Mouse (Mus musculus): ENCODE results near the gene Gm960.

The Gm960 gene

GRCm38 (mm10) chr19:4624406-4625178 is 73.9 kb downstream of the Gm960 start:
- in situ Hi-C loops (cut with MboI, MseI), result no loop called here

- in situ Hi-C loops (cut with MboI, MseI), result no loop called here
These were observed 74.5 kb downstream of the Gm960 start for GRCm38 (mm10) chr19:4624006-4624405.

- in situ Hi-C loops (cut with MboI, MseI), result no loop called here
These were observed 75.0 kb downstream of the Gm960 start for GRCm38 (mm10) chr19:4623419-4623818.

- in situ Hi-C loops (cut with MboI, MseI), result no loop called here
These were observed 75.7 kb downstream of the Gm960 start for GRCm38 (mm10) chr19:4622780-4623179.

GRCm38 (mm10) chr19:4620721-4621120 is 77.7 kb downstream of the Gm960 start:
- in situ Hi-C loops (cut with MboI, MseI), result no loop called here

GRCm38 (mm10) chr19:4619461-4619860 is 79.0 kb downstream of the Gm960 start:
- in situ Hi-C loops (cut with MboI, MseI), result no loop called here

- in situ Hi-C loops (cut with MboI, MseI), result no loop called here
These were observed 80.3 kb downstream of the Gm960 start for GRCm38 (mm10) chr19:4618183-4618582.

- in situ Hi-C loops (cut with MboI, MseI), result no loop called here
These were observed 81.9 kb downstream of the Gm960 start for GRCm38 (mm10) chr19:4616546-4616945.

GRCm38 (mm10) chr19:4615151-4616093 is 83.0 kb downstream of the Gm960 start, which contains the start of gene Lrfn4:
Gene Lrfn4, minus strand, starts transcription at chr19:4615667.
- in situ Hi-C loops (cut with MboI, MseI), result no loop called here

- in situ Hi-C loops (cut with MboI, MseI), result no loop called here
These were observed 83.9 kb downstream of the Gm960 start for GRCm38 (mm10) chr19:4614305-4615150.

GRCm38 (mm10) chr19:4613464-4614304 is 84.8 kb downstream of the Gm960 start:
- in situ Hi-C loops (cut with MboI, MseI), result no loop called here

GRCm38 (mm10) chr19:4612181-4612961 is 86.1 kb downstream of the Gm960 start:
- in situ Hi-C loops (cut with MboI, MseI), result no loop called here

- in situ Hi-C loops (cut with MboI, MseI), result no loop called here
These were observed 88.4 kb downstream of the Gm960 start for GRCm38 (mm10) chr19:4610109-4610508.

- in situ Hi-C loops (cut with MboI, MseI), result no loop called here
These were observed 90.0 kb downstream of the Gm960 start for GRCm38 (mm10) chr19:4608511-4608910.

- in situ Hi-C loops (cut with MboI, MseI), result no loop called here
These were observed 91.1 kb downstream of the Gm960 start for GRCm38 (mm10) chr19:4607406-4607805.

GRCm38 (mm10) chr19:4605654-4606053 is 92.8 kb downstream of the Gm960 start:
- in situ Hi-C loops (cut with MboI, MseI), result no loop called here

- in situ Hi-C loops (cut with MboI, MseI), result no loop called here
These were observed 94.4 kb downstream of the Gm960 start for GRCm38 (mm10) chr19:4603801-4604723.

GRCm38 (mm10) chr19:4602459-4602858 is 96.0 kb downstream of the Gm960 start:
- in situ Hi-C loops (cut with MboI, MseI), result no loop called here

GRCm38 (mm10) chr19:4596071-4596470 is 102.4 kb downstream of the Gm960 start:
- in situ Hi-C loops (cut with MboI, MseI), result no loop called here
